Mouse (Mus musculus) ES-CJ7 (cell line): ENCODE data around the gene Rnf121.

Experiments used
- DNase-seq: peaks from one replicate; pipeline ENCODE4 v3.0.0; 2011; ENCODE audit warnings: low read depth, low spot score

Rnf121 gene

DNA sequence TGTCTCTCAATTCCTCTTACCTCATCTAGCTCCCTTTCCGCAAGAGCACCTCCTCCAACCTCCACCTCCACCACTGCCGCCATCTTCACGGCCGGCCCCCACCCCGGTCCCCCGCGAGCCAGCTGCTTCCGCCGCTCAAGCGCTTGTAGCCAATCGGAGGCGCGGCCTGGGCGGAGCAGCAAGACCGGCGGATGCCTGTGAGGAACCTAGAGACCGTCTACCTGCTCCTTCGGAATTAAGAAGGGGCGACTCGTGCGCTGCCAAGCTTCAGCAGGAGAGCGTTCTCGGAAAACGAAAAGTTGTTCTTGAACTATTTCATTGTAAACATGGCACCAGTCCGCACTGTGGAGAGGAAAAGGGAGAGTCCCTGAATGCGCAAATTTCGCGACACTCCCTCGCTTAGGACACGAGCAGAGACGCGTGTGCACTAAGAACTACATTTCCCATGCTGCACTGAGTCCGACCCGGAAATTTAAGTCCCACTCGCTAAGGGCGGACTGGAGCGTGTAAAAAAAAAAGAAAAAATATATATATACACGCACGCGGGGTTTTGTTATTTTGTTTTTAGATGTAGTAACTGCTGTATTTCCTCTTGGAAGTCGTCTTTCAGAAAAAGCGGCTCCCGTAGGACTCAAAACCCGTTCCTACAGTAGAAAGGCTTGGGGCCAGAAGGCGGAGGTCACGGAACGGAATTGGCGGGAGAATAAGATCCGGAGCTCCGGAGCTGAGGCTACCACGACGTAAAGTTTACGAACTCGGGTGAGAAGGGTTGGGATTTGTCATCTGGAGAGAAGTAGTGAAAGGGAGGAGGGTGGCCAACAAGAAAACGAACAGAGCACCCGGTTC, at the start of gene Rnf121, which contains the start of the genes Xndc1 and Xntrpc:
TSS of gene Rnf121 (minus strand) at position 424 of the 846 bp plus-strand sequence.
TSS of gene Xndc1 (plus strand) at position 466 of the 846 bp plus-strand sequence.
TSS of gene Xntrpc (plus strand) at position 668 of the 846 bp plus-strand sequence.
- DNase-seq = peak; percentile 94

DNA sequence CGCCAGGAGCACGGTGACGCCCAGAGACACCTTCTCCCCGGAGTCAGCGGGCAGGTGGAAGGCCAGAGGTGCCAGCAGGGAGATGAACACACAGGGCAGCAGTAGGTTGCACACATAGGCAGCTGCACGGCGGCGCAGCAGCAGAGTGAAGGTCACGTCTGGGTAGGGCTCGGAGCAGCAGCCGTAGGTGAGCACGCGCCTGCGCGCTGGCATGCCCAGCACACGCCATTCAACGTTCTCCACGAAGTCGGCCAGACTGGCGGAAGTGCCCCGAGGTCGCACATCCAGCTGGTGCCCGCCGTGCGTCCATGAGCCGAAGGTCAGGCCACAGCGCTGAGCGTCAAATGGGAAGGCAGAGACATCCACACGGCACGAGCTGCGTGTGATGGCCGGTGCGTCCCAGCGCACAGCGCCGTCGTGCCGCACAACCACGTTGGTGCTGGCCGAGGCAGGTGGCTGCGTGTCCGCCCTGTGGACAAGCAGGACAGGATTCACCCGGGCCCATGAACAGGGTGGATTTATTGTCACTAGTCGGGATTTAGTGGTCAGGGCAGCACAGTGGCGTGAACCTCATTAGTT, 48.0 kb upstream of the Rnf121 start:
- peak; percentile 52 for DNase-seq

DNA sequence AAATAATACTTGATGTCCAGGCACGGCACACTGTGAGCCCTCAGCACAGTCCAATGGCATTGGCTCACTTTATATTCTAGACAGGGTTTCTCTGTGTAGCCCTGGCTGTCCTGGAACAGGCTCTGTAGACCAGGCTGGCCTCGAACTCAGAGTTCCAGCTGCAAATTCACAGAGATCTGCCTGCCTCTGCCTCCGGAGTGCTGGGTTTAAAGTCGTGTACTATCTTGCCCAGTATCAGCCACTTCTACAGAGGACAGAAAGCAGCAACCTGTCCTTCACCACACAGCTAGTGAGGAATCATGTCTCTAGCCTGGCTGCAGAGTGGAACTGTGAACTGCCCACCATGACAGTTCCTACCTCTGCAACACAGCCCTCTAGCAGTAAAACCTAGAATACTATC, 44.5 kb upstream of the Rnf121 start:
- DNase-seq = no peak

DNA sequence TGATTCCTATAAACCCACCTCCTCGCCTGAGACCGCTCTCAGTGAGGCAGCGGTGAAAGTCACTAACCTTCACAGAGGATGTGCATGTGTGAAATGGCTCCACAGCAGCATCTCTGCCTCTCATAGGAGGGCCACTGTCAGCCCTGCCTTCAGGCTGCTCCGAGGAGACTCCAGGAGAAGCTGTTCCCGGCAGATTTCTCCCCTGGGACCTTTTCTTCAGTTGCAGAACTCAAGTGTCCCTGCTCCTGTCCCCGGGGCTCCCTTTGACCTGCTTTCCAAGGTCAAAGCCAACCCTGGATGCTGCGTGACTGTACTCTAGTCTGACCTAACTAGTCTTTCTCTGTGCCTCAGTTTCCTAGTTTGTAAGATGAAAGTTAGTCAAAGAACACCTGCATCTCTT, 43.9 kb upstream of the Rnf121 start, which contains the start of gene Art5:
TSS of gene Art5 (minus strand) at position 319 of the 400 bp plus-strand sequence.
- no peak for DNase-seq

DNA sequence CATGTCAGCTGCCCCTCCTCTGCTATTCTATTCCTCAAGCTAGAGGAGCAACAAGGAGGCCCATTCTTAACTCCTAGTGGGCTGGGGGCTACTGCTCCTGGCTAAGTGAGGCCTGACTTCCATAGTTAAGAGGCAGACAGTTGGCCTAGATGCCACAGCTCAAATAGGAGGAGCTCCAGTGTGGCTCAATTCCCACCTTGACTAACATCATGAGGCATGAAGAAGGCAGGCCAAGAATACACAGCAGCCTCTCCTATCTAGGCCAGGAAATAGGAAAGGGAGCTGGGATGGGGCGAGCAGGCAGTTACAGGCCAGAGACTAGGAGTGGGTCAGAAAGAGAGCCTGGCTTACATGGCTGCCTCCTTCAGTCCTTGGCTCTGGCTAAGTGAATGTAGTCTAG, 42.9 kb upstream of the Rnf121 start:
- DNase-seq = no peak

DNA sequence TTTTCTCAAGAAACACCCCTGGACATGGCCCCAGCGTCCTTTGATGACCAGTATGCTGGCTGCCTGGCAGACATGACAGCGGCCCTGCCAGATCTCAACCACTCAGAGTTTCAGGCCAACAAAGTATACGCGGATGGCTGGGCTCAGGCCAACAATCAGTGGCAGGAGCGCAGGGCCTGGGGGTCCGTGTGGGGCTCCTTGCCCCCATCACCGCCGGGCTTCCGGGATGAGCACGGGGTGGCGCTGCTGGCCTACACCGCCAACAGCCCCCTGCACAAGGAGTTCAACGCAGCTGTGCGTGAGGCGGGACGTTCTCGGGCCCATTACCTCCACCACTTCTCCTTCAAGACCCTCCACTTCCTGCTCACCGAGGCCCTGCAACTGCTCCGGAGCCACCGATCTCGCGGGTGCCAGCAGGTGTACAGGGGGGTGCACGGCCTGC, 41.5 kb upstream of the Rnf121 start:
- peak; percentile 46 for DNase-seq

DNA sequence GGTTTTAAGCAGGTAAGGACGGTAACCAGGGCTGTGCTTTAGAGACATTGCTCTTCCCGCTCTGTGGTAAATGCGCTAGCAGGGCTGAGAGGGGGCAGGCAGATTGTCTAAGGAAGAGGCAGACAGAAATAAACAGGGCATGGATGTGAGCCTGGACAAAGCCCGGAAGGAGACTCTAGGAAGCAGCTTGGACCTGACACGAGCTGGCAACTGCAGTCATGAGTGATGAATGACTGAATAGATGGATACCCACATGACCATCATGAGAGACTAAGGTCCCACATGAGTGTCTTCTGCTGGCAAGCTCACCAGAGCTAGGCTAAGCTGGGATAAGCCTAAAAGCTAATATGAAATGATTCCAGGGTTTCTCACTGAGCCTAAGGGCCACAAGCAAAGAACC, 38.9 kb upstream of the Rnf121 start:
- DNase-seq = no peak

DNA sequence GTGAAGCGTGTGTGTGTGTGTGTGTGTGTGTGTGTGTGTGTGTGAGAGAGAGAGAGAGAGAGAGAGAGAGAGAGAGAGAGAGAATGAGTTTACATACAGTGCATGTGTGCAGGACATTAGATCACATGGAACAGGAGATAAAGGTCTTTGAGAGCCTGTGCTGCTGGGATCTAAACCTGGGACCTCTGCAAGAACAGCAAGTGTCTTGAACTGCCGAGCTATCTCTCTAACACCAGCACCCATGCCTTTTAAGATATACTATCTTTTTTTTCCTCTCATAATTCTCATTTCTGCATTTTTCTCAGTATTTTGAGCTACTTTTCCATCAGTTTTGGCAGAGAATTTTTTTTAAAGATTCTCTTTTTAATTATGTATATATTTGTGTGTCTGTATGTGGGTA, 38.3 kb upstream of the Rnf121 start:
- DNase-seq = no peak

DNA sequence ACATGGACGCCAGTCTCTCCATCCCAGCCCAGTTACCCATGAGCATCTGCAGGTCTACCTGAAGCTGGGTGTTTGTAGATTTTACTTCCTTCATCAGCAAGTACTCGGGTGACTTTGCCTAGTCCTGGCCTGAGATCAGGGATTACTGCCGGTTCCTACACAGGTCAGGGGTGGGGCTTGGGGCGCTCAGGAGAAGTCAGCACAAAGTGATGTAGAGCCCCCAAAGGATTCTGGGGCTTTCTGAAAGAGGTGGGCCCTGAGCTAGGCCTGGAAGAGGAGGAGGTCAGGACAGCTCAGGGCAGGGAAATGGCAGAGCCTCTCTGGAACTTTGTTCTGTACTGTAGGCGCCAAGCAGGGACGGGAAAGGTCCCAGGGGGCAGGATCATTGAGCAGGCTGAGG, 37.4 kb upstream of the Rnf121 start:
- peak; percentile 51 for DNase-seq

DNA sequence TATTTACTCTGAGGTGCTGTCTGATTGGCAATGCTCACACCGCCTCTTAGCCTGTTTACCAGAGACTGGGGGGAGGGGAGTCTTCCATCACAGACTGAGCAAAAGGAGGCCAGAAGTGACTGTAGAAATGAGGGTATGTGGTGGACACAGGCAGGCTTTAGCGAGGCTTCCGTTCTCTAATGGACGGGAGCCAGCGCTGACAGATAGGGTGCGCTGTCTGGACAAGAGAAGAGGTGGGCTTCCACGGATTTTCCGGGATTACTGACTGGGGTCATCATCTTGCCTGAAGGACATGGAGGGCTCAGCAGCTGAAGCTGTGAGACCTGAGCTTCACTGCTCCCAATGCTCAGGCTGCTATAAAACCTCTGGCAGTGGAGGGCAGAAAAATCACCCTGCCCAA, 37.0 kb upstream of the Rnf121 start:
- DNase-seq = no peak

DNA sequence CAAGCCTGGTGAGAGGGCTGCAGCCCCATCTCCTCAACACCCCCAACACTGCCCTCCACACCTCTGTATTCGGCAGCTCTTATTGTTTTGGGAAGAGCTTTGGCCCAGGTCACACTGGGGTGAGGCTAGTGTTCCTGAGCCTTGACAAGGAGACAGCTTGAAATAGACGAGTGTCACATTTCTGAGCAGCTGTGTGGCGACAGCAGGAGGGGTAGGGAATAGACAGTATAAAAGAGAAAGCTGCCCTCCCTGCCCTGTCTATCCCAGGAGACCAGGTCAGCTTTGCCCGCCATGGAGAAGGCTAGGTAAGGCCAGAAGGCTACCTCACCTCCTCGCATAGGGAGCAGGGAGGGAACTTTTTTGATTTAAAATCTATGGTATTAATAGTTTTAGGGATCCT, 36.2 kb upstream of the Rnf121 start, which contains the start of gene Art1:
TSS of gene Art1 (plus strand) at position 257 of the 400 bp plus-strand sequence.
- DNase-seq = no peak

DNA sequence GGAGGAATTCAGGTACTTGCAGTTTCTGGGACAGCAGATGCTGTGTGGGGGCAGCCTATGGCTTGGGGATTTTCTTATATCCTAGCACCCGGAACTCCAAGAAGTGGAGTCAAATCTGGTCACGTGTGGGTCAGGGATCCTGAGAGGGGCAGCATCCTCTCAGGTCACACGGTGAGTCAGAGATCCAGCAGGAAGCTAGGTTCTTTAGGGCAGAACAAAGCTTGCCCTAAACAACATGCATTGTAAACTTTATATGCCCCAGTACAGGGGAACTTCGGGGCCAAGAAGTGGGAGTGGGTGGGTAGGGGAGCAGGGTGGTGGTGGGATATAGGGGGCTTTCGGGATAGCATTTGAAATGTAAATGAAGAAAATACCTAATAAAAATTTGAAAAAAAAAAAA, 35.6 kb upstream of the Rnf121 start:
- DNase-seq = no peak

DNA sequence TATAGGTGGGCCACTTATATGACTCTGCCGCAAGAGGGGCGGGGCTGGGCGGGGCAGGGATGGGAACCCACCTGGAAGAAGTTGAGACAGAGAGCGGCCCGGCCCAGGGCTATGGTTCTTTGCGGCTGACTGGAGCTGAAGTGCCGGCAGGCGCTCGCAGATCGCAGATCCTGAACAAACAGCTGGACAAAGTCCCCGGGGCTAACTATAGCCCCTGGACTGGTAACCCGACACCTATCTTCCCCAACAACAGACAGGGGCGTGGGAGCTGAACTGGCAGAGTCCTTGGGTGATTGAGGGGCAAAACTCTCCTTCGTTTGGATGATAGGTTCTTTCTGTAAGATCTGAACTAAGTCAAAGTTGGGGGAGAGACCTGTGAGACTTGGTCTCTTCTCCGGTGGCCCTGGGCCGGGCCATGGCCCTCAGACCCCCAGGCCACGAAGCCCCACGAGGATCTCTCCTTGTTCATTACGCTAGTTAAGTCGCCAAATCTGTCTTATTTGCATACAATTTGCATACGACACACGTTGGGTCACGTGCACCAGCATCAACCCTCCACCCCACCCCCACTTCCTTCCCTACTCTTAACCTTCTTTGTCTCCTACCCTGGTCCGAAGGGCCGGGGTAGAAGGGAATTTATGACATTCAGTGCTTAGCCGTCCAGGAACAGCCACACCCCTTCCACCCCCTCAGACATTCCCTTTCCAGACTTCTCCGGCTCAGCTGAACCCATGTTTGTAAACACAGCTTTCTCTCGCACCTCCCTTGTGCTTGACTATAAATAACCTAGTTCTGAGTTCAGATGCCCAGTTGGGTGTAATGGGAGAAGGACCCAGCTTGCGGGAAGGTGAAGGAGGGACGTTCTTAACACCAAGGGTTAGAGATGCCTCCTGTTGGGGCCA, 34.7 kb upstream of the Rnf121 start:
- peak; percentile 82 for DNase-seq

DNA sequence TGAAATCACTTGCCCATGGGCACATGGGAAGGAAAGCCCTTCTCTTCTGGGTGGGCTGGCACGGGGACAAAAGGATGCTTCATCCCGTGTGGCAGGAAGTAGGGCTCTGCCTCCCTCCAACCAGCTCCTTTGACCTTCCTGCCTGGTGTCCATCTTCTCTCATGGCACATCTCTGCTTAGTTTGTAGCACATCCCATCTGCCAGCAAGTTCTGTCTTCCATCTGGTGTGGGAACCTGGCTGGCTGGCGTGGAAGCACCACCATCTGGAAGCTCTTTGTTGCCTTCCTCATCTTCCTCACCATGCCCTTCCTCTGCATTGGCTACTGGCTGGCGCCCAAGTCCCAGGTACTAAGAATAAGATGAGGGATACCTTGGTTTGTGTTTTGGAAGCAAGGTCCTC, 22.1 kb upstream of the Rnf121 start:
- no peak for DNase-seq

DNA sequence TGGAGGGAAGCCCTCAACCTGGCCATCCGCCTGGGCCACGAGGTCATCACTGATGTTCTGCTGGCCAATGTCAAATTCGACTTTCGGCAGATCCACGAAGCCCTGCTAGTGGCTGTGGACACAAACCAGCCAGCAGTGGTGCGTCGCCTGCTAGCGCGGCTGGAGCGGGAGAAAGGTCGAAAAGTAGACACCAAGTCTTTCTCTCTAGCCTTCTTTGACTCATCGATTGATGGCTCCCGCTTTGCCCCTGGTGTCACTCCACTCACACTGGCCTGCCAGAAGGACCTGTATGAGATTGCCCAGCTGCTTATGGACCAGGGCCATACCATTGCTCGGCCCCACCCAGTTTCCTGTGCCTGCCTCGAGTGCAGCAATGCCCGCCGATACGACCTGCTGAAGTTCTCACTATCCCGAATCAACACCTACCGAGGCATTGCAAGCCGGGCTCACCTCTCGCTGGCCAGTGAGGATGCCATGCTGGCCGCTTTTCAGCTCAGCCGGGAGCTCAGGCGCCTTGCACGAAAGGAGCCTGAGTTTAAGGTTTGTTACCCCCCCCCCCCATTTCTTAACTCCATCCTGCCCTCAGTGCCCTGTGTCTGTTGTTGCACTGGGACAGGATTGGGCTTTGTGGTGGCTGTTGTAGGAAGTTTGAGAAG, 18.9 kb upstream of the Rnf121 start:
- DNase-seq = no peak

DNA sequence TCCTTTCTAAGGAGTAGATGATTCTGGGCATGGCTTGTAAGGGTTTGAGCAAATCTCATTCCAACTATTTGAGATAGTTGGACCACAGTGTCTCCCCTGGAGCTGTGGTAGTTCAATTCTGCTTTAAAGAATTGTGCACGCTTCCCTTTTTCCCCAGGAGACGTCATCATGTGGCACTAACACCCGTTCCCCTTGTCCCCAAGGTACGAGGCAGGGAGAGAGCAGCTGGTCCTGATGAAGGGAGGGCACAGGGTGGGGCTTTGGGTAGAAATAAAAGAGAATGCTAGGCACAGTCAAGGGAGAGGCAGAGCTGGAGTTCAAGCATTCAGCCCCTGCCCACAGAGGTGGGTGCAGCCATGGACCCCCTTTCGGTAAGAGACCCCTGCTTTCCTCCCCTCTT, 17.5 kb upstream of the Rnf121 start, which contains the start of gene Trpc2:
TSS of gene Trpc2 (plus strand) at position 301 of the 400 bp plus-strand sequence.
- no peak for DNase-seq

DNA sequence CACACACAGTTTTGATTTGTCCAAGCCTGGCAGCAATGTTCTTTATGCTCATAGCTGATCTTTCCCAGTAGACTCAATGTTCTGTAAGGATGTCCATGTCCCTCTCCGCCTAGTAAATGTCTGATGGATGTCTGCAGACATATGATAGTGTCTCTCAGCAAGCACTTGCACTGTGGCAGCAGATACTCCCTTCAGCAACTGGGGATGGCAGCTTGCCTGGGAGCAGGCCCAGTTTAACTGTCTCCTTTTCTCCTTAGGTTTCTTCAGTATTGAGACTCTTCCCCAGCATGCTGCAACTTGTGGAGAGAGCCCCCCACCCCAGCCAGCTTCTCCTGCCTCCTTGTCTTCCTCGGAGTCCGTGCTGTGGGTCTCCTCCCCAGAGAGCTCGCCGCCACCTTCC, 16.5 kb upstream of the Rnf121 start:
- DNase-seq = no peak

DNA sequence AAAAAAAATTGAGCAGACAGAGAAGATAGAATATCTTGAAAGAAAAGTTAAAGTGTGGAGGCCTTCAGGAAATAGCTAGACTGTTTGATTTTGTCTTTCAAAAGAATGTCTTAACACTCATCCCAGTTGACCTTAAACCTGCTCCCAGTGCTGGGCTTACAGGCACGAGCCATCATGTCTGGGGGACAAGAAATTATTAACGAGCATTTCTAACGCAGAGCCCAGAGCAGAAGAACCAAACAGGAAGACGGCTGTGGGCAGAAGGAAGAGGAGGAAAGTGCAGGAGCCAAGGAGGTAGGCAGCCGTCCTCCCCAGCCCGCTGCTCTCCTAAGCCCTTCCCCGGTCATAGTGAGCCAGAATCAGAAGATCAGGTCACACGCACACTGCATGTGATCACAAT, 15.0 kb upstream of the Rnf121 start:
- no peak for DNase-seq

DNA sequence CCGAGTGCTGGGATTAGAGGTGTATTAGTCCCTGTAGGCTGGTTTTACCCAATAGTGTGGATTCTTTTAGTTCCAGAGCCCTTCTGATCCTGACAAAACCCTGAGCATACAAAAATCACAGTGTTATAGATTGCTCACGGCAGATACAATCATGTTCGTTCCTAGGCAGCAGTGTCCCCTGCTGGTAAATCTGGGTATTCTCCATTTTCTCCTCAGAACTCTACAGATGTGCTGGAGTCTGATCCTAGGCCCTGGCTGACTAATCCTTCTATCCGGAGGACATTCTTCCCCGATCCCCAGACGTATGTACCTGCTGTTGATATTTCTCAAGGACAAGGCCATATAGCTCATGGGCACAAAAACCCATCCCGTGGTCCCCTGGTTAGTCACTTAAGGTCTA, 13.2 kb upstream of the Rnf121 start:
- peak; percentile 53 for DNase-seq

DNA sequence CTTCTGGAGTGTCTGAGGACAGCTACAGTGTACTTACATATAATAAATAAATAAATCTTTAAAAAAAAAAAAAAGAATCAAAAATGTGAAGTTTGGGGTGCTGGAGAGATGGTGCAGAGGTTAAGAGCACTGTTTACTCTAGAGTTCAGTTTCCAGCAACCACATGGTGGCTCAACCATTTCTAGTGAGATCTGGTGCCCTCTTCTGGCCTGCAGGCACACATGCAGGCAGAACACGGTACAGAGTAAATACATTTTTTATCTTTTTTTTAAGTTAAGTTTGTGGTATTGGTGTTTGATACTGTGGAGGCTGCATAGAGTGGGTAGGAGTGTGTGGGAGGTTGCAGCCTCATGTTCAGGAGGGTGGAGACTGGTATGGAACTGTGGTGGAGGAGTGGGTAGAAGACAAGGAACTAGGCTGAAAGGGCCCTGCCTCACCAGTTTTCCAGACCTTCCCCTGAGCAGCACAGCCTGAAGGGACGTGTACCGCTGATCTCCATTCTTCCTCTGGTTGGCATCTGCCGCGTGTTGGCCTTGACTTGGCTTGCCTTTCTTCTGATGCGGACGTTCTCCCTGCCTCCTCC, 11.5 kb upstream of the Rnf121 start:
- DNase-seq = peak; percentile 72

DNA sequence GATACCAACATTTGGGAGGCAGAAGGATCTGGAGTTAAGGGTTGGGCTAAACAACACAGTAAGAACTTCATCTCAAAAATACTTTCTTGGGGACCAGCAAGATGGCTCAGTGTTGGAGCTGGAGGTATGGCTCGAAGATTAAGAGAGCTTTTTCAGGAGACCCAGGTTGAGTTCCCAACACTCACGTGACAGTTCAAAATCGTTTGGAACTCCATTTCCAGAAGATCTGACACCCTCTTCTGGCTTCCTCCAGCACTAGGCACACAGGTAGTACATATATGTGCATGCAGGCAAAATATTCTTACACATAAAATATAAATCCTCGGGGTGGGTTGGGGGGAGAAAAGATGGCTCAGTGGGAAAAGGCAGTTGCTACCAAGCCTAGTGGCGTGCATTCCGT, 1.1 kb upstream of the Rnf121 start:
- no peak for DNase-seq
